Mouse (Mus musculus) monocyte, adult 5-6 weeks (primary cell): ENCODE data around the gene Gdf3. TPM values are rescaled to one million over a fixed set of nuclear protein-coding genes. Genes with fewer than 3 reads are reported as not detected.
"Not testable (repeated sequence)": the region's sequence is repeated elsewhere in the genome, so short reads cannot be mapped to it uniquely, and the experiment has no call there.

Source experiments
- ATAC-seq: fragments of 153-309, 156-312 bp; replicated peaks from 2 replicates; pipeline ENCODE4 v1.8.0; 2017; ENCODE audit warnings: mild to moderate bottlenecking; ENCODE audit not compliant: low TSS enrichment, insufficient number of reproducible peaks, severe bottlenecking, poor library complexity, low FRiP score
- total RNA-seq: library from RNA; stranded (forward); fragments of 200-1000, 200-491, 200-594 nt; gene quantifications from 3 replicates; pipeline ENCODE4 v1.2.3, GENCODE M21; 2017

The Gdf3 gene
- 1.7 to 3.5 TPM (median 2.5 TPM) in 3 replicates for total RNA-seq

DNA sequence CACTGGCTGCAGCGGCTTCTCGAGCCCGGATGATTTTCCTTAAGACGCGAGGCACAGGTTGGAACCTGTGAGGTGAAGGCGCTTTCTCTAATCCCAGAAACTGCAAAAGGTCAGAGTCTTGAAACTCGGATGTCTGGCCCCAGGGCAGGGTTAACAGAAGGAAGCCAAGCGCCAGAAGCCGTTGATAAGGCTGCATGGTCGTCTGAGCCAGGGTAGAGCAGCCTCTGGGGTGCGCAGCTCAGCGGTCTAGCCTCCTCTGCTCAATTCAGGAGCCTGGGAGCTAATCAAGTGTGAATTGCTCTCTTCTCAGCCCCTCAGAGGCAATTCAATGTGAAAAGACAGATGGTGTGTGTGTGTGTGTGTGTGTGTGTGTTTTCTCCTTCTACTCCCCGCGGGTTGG, at the start of gene Gdf3:
Gene Gdf3 (minus strand): TSS at position 317 of the 400 bp plus-strand sequence.
- no peak for ATAC-seq

DNA sequence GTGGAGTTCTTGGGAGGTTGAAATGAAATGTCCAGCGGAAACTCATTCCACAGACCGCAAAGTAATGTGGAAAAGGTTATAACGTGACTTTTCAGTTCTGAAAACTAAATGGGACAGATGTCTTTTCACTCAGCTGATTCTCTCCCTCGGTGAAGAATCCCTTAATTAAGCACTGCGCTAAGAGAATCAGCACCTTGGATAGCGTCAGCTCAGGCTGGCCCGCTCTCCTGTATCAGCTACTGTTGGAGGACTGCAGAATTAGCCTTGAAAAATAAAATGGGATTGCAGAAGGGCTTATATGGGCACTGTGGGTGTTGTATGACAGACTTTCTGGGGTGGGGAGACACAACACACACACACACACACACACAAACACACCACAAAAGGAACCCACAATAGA, 49.7 kb upstream of the Gdf3 start:
- ATAC-seq, result no peak

DNA sequence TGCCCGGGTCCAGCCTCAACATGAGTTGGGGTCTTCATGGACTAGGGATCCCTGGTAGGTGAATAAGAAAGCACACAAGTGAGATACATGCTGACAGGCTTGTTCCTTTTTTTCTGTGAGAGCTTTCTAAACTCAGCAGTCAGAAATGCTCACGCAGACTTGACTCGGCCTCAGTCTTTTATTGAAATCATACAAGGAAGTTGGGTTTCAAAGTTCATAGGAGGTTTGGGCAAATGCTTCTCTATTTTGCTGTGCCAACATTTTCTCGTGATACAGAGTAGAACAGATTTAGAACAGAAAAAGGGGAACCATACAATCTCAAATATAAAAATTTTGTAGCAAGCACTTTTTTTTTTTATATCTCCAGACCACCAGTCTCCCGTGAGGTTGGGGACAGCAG, 47.7 kb upstream of the Gdf3 start:
- peak; percentile 18; the same call in 1 of the 2 replicates for ATAC-seq

DNA sequence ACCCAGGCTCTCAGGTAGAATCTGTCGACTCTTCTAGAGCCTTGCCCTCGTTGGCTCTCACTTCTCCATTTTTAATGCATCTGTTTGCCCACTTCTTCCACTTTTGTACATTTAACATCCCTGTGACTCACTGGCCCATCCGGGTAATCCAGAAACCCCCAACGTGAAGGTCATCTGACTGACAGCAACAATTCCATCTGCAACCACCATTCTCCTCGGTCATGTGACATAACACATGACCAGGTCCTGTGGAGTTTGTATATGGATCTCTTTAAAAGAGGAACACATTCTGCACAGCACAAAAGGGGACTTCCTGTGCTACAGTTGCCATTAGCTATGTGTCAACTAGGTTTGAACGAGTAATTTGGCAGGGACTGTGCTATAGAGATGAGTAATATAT, 44.4 kb upstream of the Gdf3 start:
- ATAC-seq, result peak; percentile 70

DNA sequence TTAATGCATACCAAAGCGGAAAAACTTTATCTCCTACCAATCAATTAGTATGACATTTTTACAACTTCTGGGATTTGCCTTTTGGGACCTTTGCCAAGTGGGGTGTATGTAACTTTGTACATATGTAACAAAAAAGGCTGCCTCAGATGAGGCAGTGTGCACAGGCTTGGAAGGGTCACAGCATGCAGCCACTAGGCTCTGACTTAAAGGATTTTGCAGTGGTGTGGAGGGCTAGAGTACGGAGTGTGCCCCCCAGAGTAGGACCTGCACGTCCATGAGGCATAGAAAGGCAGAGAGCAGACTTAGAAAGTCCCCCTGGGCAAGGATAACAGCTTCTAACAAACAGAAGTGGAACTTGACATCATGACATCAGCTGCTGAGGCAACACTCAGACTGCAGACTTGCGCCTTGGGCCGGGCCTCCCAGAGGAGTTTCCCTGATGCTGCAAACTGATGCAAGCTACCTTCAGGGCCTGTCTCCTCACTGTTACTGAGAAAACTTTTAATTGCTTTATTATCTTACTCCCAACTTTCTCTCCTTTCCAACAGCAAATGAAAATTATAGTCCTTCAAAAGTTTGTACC, 40.6 kb upstream of the Gdf3 start:
- ATAC-seq, result peak; percentile 64

DNA sequence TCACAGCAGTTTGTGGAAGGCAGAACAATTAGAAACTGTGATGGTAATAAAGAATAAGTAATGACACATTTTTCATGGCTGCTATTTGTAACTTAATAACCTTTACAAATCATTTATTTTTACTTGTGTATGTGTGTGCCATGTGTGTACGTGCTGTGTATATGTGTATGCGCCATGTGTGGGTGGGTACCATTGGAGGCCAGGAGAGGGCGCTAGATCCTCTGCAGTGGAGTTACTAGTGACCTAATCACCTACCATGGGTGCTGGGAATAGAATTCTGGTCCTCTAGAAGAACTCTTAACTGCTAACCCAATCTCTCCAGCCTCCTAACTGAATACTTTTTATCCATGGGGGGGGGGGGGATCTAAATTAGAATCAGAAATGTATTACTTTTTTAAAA, 40.0 kb upstream of the Gdf3 start:
- no peak for ATAC-seq

DNA sequence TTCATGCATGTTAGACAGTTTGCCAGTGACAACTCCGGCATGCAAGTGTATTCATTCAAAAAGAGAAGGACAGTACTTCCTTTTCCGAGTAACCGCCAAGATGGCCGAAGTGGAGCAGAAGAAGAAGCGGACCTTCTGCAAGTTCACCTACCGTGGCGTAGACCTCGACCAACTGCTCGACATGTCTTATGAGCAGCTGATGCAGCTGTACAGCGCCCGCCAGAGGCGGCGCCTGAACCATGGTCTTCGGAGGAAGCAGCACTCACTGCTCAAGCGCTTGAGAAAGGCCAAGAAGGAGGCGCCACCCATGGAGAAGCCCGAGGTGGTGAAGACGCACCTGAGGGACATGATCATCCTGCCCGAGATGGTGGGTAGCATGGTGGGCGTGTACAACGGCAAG, 34.3 kb upstream of the Gdf3 start:
- not testable (repeated sequence) for ATAC-seq

DNA sequence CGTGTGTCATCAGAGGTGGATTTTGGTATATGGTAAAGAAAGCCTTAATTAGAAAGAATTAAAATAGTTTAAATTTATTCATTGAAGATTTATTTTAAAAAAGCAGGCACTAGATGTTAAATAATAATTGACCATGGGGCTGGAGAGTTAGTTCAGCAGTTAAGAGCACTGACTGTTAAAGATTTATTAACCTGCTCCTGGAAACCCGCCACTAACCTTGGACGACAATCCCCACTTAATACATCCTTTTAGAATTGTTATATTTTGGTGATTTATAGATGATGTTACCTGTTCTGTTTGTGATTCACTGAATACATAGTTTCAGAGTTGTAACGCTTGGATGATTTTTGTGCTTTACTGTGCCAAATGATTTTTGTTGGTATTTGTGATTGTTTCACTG, 27.7 kb upstream of the Gdf3 start:
- not testable (repeated sequence) for ATAC-seq

DNA sequence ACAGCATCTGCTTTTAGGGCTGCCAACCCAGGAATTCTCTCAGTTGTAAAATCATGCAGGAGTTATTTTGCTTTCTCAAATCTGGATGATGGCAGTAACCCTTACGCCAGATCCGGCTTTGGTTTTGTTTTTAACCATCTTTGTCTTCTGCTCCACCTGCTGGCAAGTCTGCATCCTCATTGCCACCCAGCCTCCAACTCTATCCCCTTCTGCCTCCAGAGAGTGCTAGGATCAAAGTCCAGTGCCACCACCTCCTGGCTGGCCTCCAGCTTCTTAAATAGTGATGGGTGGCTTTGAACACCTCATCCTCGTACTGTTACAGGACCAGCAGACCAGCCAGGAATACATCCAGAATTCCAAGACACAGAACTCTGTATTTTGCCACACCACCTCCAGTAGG, 26.8 kb upstream of the Gdf3 start:
- peak; percentile 24; the same call in 1 of the 2 replicates for ATAC-seq

DNA sequence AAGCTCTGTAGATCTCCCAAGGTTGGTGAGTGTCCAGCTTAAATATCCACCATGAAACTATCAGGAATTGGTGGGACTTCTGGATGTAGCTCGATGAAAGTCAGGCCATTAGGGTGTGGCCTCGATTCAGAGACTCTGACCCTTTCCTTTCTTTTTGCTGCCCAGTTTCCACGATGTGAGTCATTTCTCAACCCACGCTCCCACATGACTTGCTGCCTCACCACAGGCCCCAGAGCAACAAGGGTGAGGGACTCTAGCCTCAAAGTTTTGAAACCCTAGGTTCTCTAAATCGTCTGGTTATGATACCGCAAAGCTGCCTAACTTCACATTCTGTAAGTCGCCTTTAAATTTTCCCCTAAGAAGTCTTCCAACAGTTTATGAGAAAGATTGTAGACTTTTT, 25.4 kb upstream of the Gdf3 start:
- ATAC-seq, result peak; percentile 93

DNA sequence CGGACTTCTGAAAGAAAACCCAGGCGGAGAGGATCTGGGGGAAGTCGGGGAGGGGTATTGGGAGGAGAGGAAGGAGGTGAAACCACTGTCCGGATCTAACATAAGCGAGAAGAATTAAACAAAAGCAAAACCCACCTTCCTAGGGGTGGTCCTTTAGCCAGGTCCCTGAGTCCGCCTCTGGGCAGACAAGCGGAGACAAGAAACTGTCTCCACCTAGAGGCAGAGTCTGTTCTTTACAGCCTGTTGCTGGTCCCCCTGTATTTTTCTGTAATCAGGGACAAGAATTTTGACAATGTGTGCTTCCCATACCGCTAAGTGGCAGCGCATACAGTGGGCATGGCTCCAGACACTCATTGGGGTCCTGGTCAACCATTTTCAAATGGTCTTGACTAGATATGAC, 23.5 kb upstream of the Gdf3 start:
- ATAC-seq, result peak; percentile 43

DNA sequence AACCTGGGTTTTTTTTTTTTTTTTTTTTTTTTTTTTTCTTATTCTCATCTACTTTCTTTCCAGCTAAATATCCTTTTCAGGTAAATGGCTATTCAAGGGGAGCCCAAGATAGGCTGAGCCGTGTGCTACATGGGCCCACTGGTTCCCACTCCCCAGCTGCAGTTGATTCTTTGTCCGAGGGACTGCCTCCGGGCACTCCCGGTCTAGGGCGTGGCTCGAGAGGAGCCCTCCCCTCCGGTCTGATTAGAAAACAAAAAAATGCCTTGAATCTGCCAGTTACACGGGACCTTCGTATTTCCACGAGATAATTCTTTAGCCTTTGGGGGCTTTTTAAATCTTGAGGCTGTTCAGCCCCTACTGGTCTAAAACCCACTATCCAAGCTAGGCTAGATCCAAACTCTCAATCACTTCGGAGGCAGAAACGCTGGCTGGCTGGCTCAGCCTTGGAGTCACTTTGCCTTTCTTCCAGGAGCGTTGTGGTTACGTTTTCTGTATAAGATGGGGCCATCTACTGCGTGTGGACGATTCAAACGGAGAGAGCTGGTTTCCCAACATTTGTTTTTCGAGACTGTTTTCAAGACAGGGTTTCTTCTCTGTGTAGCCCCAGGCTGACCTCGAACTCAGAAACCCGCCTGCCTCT, 17.7 kb upstream of the Gdf3 start:
- ATAC-seq, result no peak

DNA sequence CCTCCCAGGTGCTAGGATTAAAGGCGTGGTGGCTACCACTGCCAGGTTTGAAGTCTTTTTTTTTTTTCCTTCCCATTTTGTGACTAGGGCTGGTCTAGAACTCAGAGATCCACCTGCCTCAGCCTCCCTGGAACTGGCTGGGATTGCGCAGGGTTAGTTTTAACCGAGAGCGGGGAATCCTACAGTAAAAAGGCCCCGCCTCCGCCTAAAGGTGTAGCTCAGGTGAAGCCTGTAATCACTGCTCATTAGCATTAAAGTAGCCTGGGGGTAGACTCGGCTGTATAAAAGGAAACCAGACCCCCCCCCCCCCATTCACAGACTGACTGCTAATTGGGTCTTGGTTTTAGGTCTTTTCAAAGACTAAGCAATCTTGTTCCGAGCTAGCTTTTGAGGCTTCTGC, 16.2 kb upstream of the Gdf3 start, which contains the start of gene Dppa3:
Gene Dppa3 (plus strand): TSS at position 301 of the 400 bp plus-strand sequence.
- no peak for ATAC-seq

DNA sequence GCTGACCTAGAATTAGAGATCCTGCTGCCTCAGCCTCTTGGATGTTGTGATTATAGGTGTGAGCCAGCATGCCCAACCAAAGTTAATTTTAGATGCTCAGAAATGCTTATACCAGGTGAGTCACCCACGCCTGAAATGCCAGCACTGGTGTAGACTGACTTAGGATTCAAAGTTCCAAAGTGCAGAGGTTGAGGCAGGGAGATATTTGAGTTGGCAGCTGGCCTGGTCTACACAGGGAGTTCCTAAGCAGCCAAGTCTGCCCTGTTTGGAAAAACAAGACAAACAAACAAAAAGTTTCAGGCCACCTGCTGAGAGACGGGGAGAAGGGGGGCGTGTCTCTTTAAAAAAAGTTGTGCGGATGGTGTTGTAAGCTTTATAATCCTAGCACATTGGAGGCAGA, 15.3 kb upstream of the Gdf3 start:
- no peak for ATAC-seq

DNA sequence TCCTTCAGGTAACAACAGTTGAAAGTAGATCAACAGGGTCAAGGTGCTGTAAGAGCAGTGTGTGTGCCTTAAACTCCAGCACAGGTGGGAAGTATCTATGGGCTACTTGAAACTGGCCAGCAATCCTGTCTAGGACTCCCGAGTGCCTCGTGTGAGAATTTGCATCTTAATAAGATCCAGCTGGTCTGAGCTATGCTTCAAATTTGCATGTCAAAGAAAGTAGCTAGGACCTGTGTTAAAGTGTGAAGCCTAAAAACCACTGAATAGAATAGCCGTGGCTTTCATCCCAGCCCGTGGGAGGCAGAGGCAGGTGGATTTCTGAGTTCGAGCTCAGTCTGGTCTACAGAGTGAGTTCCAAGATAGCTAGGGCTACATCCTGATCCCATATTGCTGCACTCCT, 14.6 kb upstream of the Gdf3 start:
- no peak for ATAC-seq

DNA sequence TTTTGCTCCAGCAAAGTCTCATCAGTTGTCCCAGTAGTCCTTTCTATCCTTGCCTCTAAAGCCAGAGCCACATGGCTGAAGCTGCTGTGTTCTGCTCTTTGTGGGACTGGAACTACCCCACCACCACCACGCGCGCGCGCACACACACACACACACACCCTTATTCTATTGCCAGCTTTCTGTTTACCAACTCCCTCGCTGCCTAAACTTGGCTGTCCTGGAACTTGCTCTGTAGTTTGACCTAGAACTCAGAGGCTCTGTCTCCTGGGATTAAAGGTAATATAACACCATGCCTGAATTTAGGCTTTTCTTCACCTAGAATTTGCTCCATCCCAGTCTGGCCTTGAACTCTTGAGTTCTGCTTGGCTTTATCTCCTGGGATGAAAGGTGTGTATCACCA, 11.2 kb upstream of the Gdf3 start:
- no peak for ATAC-seq

DNA sequence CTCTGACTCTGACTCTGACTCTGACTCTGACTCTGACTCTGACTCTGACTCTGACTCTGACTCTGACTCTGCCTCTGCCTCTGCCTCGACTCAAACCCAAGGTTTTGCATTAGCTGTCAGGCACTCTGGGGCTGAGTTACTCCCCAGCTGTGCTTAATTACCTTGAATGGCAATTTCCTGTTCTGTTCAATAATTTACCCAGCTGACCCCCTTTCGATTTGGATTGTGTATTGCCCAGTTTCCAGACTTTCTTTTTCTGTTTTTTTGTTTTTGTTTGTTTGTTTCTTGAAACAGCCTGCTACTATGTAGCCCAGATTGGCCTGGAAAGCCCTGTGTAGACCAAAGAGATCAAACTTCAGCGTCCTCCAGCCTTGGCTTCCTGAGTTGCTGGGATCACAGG, 6.1 kb upstream of the Gdf3 start:
- no peak for ATAC-seq

DNA sequence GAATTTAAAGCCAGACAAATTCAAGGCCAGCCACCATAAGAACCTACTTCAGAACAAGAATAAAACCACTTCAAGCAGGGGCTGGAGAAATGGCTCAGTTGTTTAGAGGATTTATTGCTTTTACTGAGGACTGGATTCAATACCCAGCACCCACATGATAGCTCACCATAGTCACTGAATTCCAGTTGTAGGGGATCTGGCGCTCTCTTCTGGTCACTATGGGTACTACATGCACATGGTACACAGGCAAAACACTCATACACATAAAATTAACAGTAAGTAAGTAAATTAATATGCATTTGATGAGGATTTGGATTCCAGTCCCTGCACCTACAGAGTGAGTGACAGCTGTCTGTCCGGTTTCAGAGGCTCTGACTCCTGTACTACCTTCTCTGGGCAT, 4.2 kb upstream of the Gdf3 start:
- ATAC-seq, result peak; percentile 78; the same call in 1 of the 2 replicates

DNA sequence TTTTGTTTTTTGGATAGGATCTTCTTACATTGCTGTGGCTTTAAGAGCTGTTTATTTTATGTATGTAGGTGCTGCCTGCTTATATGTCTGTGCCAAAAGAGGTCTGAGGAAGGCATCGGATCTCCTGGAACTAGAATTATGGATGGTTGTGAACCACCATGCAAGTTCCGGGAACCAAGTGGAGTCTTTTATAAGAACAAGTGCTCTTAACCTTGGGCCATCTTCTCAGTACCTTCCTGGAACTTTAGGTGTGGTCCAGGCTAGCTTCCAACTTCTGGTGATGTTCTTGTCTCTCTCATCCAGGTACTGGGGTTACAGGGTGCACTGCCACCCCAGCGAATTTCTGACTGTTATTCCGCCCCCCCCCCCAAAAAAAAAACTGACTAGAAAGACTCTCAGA, 2.5 kb upstream of the Gdf3 start:
- no peak for ATAC-seq

DNA sequence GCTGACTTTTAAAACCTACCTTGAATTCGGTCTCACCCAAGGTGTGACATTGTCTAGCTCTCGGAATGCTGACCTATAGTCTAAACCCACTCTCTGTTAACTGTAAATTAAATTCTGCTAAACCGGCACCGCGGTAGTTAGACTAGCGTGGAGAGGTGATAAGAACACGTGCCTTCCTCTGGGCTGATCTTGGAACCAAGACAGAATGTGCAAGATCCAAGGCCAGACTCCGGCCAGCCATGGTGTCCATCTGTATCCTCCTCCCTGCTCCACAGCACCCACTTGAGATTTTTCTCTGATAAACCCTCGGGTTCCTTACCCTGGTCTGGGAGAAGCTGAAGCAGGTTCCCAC, 534 bp downstream of the Gdf3 start:
- no peak for ATAC-seq
